Mouse (Mus musculus) midbrain, embryonic 10.5 days (tissue): ENCODE data around the gene Habp2. TPM values are rescaled to one million over a fixed set of nuclear protein-coding genes. Genes with fewer than 3 reads are reported as not detected.

Source experiments
- DNase-seq: peaks from one replicate; pipeline ENCODE4 v3.0.0-alpha.2; 2017; ENCODE audit warnings: low spot score
- H3K27ac ChIP-seq: fragments of 300-500 bp; sonication (generic); replicated peaks from 2 replicates; pipeline ENCODE4 v1.5.1; 2016; ENCODE audit warnings: mild to moderate bottlenecking
- H3K27me3 ChIP-seq: fragments of 300-500 bp; sonication (generic); 2 replicates; pipeline ENCODE4 v1.6.1; 2016; ENCODE audit warnings: low read depth, mild to moderate bottlenecking; ENCODE audit not compliant: poor library complexity, severe bottlenecking
- H3K36me3 ChIP-seq: fragments of 300-500 bp; sonication (generic); 2 replicates; pipeline ENCODE4 v1.6.1; 2016; ENCODE audit warnings: mild to moderate bottlenecking, moderate library complexity
- H3K4me1 ChIP-seq: fragments of 300-500 bp; sonication (generic); 2 replicates; pipeline ENCODE4 v1.6.1; 2016
- H3K4me3 ChIP-seq: fragments of 300-500 bp; sonication (generic); 2 replicates; pipeline ENCODE4 v1.5.1; 2016; ENCODE audit warnings: mild to moderate bottlenecking, moderate library complexity
- H3K9me3 ChIP-seq: fragments of 300-500 bp; sonication (generic); replicated peaks from 2 replicates; pipeline ENCODE4 v1.6.1; 2016; ENCODE audit warnings: mild to moderate bottlenecking
- WGBS: fragments of 180-500 bp; shearing (Covaris S2); methylation state at CpG from one replicate; pipeline ENCODE4 v1.1.7; 2016; 5-methylcytosine and 5-hydroxymethylcytosine counted together
- polyA plus RNA-seq: library from polyadenylated mRNA; unstranded; fragments of >200 nt; fragmentation: Nextera tagmentation; extraction: Ambion mirVana; gene quantifications from 2 replicates; pipeline ENCODE4 v1.2.1, GENCODE M21; 2016

Habp2 gene
- polyA plus RNA-seq, 1 experiment from 2014 or later, result 0.06 TPM

DNA sequence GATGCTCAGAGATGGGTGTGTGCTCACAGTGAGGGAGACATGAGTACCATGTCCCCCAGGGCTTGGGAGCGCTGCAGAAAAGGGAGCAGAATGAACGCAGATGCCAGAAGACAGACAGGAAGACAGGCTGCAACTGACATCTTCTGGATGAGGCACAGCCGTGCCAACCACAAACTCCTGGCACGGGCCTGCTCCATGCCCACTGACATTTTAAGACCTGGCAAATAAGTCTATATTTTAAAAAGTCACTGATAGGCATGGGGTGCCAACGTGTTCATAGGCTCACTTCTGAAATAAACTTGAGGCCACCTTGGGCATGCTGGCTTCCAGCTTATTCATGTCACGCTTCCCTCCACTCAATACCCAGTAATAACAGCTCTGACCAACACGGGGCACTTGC, 82.0 kb downstream of the Habp2 start:
- H3K4me1 ChIP-seq, result 0 out of 2 replicates have a peak, but pooled peaks cover 5% of the 10 kb centered on the region
- no peaks in the 10 kb centered on the region for H3K27me3 ChIP-seq
- no peak overlapping the region for H3K4me3 ChIP-seq
- H3K36me3 ChIP-seq, result no peaks in the 10 kb centered on the region
- H3K27ac ChIP-seq, result no peak overlapping the region
- WGBS, result 91% methylated on average over 7 of the region's 7 CpGs
- DNase-seq, result no peak
- H3K9me3 ChIP-seq, result no peaks in the 10 kb centered on the region

Other genes starting within 250 kb of the Habp2 start
- 0.06 and 0.24 TPM in 2 replicates for gene Nrap, start 102.9 kb downstream of the Habp2 start, polyA plus RNA-seq
- 14.7 and 17.1 TPM in 2 replicates for gene Casp7, start 110.0 kb downstream of the Habp2 start, polyA plus RNA-seq
- gene Plekhs1, start 174.5 kb downstream of the Habp2 start, polyA plus RNA-seq, result 0.16 TPM in 1 of 2 replicates, not detected in the other